Mouse (Mus musculus): ENCODE data around the gene Shc1. TPM values are rescaled to one million over a fixed set of nuclear protein-coding genes. Genes with fewer than 3 reads are reported as not detected.

Shc1 gene
- total RNA-seq, 2 experiments from 2014 or later, result 13.8 to 14.5 TPM

Other genes with a start within 250 kb of the Shc1 start
- gene Scamp3, start 241.0 kb upstream of the Shc1 start, total RNA-seq (2021), result 10 to 100 TPM; 85.3 to 89.7 TPM
- gene Fam189b, start 235.3 kb upstream of the Shc1 start, total RNA-seq (2021), result 10 to 100 TPM; 51.4 to 56.2 TPM
- gene Gba, start 215.5 kb upstream of the Shc1 start, total RNA-seq (2021), result 10 to 100 TPM; 61.3 to 62.2 TPM
- gene Thbs3, start 203.3 kb upstream of the Shc1 start, total RNA-seq (2021), result 100 to 1,000 TPM in 1 of 2 experiments, 10 to 100 TPM in 1; 99.0 to 109 TPM
- 100 to 1,000 TPM in 1 of 2 experiments, 10 to 100 TPM in 1; 99.1 to 106 TPM for gene Mtx1, start 191.4 kb upstream of the Shc1 start, total RNA-seq (2021)
- 1 to 10 TPM; 1.0 to 2.0 TPM for gene Muc1, start 189.4 kb upstream of the Shc1 start, total RNA-seq (2021)
- gene Krtcap2, start 172.5 kb upstream of the Shc1 start, total RNA-seq (2021), result 100 to 1,000 TPM in 1 of 2 experiments, 10 to 100 TPM in 1; 86.2 to 106 TPM
- gene Trim46, start 172.1 kb upstream of the Shc1 start, total RNA-seq (2021), result 100 to 1,000 TPM; 128 to 133 TPM
- 10 to 100 TPM; 54.0 to 59.7 TPM for gene Dpm3, start 159.1 kb upstream of the Shc1 start, total RNA-seq (2021)
- gene Slc50a1, start 147.9 kb upstream of the Shc1 start, total RNA-seq (2021), result 10 to 100 TPM; 17.3 to 21.3 TPM
- 1 to 10 TPM; 5.0 to 6.4 TPM for gene Efna1, start 137.3 kb upstream of the Shc1 start, total RNA-seq (2021)
- gene Efna3, start 95.5 kb upstream of the Shc1 start, total RNA-seq (2021), result 10 to 100 TPM; 64.7 to 66.2 TPM
- 1 to 10 TPM; 5.7 to 7.4 TPM for gene Efna4, start 80.4 kb upstream of the Shc1 start, total RNA-seq (2021)
- 10 to 100 TPM; 84.1 to 91.0 TPM for gene Adam15, start 68.4 kb upstream of the Shc1 start, total RNA-seq (2021)
- gene Dcst2, start 56.5 kb upstream of the Shc1 start, total RNA-seq (2021), result under 1 TPM; 0.74 to 0.92 TPM
- under 1 TPM; 0.22 to 0.97 TPM for gene Dcst1, start 53.2 kb upstream of the Shc1 start, total RNA-seq (2021)
- gene Zbtb7b, start 23.7 kb upstream of the Shc1 start, total RNA-seq (2021), result 1 to 10 TPM; 3.3 to 3.8 TPM
- 1 to 10 TPM in 1 of 2 experiments, under 1 TPM in 1; 0.54 to 4.5 TPM for gene Lenep, start 15.7 kb upstream of the Shc1 start, total RNA-seq (2021)
- 10 to 100 TPM; 27.6 to 28.3 TPM for gene Flad1, start 6.6 kb upstream of the Shc1 start, total RNA-seq (2021)
- gene Cks1b, start 60 bp upstream of the Shc1 start, total RNA-seq (2021), result 10 to 100 TPM; 19.6 to 22.3 TPM
- gene Pygo2, start 11.8 kb downstream of the Shc1 start, total RNA-seq (2021), result 10 to 100 TPM; 53.3 to 60.2 TPM
- gene Pbxip1, start 18.3 kb downstream of the Shc1 start, total RNA-seq (2021), result 10 to 100 TPM; 17.1 to 17.5 TPM
- gene Pmvk, start 36.1 kb downstream of the Shc1 start, total RNA-seq (2021), result 10 to 100 TPM; 43.7 to 53.4 TPM
- 10 to 100 TPM; 19.5 to 20.7 TPM for gene Kcnn3, start 101.7 kb downstream of the Shc1 start, total RNA-seq (2021)

Data from left cerebral cortex, postnatal 4 days (tissue).